ENCODE assay signal across 1 mouse cellular context in the genomic region with DNA sequence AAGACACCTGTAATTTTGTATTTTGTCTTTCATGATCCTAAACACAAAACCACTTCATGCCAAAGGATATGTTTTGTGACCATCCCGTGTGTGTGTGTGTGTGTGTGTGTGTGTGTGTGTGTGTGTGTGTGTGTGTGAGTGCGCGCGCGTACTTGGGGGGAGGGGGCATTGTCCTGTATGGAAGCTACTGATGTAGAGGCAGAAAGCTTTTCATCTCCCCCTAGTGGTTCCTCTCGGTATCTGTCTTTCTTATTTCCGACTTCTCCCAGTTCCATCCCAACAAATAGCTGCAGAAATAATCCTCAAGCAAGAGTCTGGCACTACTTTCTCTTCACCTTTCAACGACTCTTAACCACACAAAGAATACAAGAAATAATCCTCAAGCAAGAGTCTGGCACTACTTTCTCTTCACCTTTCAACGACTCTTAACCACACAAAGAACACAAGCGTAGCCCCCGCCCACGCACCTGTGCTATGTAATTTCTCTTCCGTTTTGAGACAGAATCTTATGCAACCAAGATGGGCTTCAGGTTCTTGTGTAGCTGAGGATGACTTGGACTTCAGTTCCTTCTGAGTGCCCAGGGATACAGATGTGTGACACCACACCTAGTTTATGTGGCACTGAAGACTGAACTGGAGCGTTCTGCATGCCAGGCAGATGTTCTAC.
TF ChIP-seq lines count a peak whose summit lies in the region.

No protein-coding gene starts in this region.

TF ChIP-seq in CH12.LX, 34 proteins besides CTCF, POLR2A, EP300 and RAD21:
- no peak for TF ChIP-seq MEF2A (IDR thresholded peaks at IDR 0.05; ENCODE audit: borderline replicate concordance, low read depth, low read length)
- no peak for TF ChIP-seq KAT2A (IDR thresholded peaks at IDR 0.05; ENCODE audit: insufficient replicate concordance, low read length)
- TF ChIP-seq GABPA (IDR thresholded peaks at IDR 0.05; ENCODE audit: insufficient replicate concordance, low read depth, low read length), result no peak
- TF ChIP-seq UBTF (IDR thresholded peaks at IDR 0.05; ENCODE audit: low read depth, low read length), result no peak
- no peak for TF ChIP-seq MYC (IDR thresholded peaks at IDR 0.05; ENCODE audit: low read depth, low read length)
- TF ChIP-seq ELF1 (IDR thresholded peaks at IDR 0.05; ENCODE audit: low read depth, low read length), result no peak
- no peak for TF ChIP-seq MAZ (IDR thresholded peaks at IDR 0.05; ENCODE audit: low read depth, low read length)
- no peak for TF ChIP-seq JUN (IDR thresholded peaks at IDR 0.05; ENCODE audit: insufficient read depth, low read depth, low read length)
- TF ChIP-seq BHLHE40 (IDR thresholded peaks at IDR 0.05; ENCODE audit: low read depth, low read length), result no peak
- no peak for TF ChIP-seq TBP (conservative IDR thresholded peaks at IDR 0.05; ENCODE audit: low read depth, low read length)
- peak; percentile 57 for TF ChIP-seq SMC3 (IDR thresholded peaks at IDR 0.05; ENCODE audit: low read depth, low read length)
- TF ChIP-seq CHD1 (IDR thresholded peaks at IDR 0.05; ENCODE audit: low read depth, low read length), result no peak
- TF ChIP-seq IRF4 (IDR thresholded peaks at IDR 0.05; ENCODE audit: low read depth, low read length), result 0 out of 2 replicates have a peak, but pooled peaks have one; percentile 3
- no peak for TF ChIP-seq NELFE (IDR thresholded peaks at IDR 0.05; ENCODE audit: low read depth, low read length)
- TF ChIP-seq ZKSCAN1 (IDR thresholded peaks at IDR 0.05; ENCODE audit: borderline replicate concordance, low read depth, low read length), result no peak
- peak; percentile 61; the same call in 1 of the 2 replicates for TF ChIP-seq NRF1 (IDR thresholded peaks at IDR 0.05; ENCODE audit: low read depth, low read length)
- TF ChIP-seq E2F4 (IDR thresholded peaks at IDR 0.05; ENCODE audit: insufficient replicate concordance, low read depth, low read length), result no peak
